Mouse (Mus musculus) right cerebral cortex, postnatal 14 days (tissue): Measurements from ENCODE around the gene Dnajc4.
"Not testable (repeated sequence)": the region's sequence is repeated elsewhere in the genome, so short reads cannot be mapped to it uniquely, and the experiment has no call there.

Experiments used
- DNase-seq: peaks from one replicate; pipeline ENCODE4 v3.0.0; 2022

The Dnajc4 gene

DNA sequence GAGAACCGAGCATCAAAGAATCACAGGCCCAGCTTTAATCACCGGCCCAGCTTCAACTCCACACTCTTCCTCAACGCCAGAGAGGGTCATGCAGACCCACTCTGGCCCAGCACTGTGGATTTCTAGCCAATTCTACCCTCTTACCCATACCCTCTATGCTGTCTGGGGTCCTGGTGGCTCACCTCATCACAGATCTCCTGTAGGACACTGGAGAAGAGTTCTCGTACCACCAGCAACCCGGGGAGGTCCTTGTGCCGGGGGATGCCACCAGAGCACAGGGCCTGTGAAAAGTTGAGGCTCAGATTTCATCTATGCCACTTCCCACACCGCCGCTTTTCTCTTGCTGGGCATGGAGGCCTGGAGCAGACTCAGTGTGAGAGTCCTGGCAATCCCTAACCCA lies 2.1 kb upstream of the Dnajc4 start:
- no peak for DNase-seq

DNA sequence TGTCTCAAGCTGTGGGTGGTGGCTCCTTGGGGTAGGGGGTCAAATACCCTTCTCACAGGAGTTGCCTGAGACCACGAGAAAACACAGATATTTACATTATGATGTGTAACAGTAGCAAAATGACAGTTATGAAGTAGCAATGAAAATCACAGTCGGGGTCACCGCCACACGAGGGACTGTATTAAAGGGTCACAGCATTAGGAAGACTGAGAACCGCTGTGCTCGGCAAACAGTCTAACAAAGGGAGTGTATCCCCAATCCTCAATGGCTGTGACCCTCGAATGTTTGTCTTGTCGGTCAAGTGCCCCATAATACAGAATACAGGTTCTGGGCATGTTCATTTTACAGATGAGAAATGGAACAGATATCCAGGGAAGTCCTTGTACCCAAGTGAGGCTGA lies 1.6 kb upstream of the Dnajc4 start:
- DNase-seq, result no peak

DNA sequence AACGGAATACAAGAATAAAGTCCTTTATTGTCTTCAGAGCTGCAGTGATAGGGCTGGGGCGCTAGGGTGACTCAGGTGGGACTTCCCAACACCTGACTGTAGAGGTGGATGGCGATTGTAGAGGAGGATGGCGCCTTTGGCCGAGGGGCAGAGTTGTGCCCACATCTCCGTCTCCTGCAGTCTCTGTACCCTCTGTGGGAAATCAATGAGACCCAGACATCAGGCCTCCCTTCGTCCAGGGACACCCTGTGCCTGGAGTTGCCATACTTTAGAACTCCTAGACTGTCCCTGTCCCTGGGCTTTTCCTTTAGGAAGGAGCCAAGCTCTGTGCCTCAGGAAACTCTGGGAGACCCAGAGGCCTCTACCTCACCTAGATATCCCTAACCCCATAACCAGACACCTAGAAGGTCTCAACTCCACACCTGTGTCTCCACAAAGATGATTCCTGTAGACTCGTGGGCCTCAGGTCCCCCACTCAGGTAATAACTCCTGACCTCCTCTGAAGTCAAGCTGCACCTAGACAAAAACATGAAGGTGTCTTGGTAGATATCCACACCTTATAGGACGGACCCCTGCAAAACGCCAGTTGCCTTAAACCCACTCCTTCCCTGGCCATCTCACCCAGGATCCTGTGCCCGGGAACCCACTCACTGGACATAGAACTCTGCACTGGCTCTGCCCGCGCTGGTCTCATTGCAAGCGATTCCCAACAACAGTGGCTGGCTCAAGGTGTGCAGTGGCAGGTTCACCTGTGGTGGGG lies 819 bp upstream of the Dnajc4 start:
- DNase-seq, result no peak

DNA sequence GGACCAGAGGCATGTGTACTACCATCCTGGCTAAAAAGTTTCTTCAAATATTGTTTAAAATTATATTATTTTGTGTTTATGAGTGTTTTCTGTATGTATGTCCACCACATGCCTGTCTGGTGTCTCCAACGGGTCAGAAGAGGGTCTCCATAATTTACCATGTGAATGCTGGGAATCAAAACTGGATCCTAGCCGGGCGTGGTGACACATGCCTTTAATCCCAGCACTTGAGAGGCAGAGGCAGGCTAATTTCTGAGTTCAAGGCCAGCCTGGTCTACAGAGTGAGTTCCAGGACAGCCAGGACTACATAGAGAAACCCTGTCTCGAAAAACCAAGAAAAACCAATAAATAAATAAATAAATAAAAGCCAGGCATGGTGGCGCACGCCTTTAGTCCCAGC lies 1.2 kb downstream of the Dnajc4 start:
- not testable (repeated sequence) for DNase-seq

DNA sequence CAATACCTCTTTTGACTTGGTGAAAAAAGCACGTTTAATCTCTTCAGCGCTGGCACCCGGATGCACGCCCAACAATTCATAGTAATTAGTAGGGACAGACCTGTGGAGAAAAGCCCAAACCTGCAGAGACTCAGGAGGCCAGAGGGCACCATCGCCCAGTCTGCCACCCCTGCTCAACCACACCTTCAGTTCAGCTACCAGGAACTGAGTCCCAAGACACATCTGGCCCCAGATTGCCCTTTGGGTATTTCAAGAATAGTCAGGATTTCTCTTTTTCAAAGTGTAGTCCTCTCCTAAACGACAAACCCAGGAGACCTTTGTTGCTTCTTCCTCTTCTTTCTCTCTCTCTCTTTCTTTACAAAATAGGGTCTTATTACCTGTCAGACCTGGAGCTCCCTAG lies 1.7 kb downstream of the Dnajc4 start:
- no peak for DNase-seq

DNA sequence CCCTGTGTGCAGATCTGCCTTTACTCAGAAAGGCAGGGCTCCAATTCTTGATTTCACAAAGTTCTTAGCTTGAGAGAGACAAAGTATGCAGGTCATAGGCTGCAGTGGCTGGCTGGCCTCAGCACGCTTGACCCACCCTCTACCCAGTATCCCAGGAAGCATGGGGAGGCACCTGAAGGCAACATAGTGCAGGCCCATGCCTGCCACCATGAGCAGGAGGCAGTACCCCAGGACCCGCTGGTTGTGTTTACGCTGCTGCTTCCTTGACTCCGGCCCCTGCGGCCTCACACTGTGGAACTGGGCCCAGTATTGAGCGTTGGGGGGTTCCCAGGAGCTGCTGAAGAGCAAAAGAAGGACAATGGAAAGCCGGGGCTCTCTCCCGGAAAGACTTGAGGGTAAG lies 3.1 kb downstream of the Dnajc4 start:
- DNase-seq, result no peak

DNA sequence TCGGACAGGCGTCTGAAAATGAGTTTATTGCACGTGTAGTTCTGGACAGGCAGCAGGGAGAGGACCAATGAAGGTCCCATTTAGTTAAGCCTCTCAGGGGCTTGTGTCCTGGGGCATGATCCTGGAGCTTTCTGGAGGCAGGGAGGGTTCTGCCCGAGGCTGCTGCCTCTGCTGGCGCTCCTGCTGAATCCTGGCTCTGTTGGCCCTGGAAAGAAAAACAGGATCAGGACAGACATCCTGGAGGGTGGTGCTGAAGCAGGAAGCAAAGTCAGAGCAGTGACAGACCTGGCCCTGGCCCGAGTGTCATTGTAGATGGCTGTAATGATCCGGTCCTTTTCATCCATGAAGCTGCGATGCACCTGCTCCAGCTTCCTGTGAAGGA lies 4.5 kb downstream of the Dnajc4 start:
- DNase-seq, result no peak

DNA sequence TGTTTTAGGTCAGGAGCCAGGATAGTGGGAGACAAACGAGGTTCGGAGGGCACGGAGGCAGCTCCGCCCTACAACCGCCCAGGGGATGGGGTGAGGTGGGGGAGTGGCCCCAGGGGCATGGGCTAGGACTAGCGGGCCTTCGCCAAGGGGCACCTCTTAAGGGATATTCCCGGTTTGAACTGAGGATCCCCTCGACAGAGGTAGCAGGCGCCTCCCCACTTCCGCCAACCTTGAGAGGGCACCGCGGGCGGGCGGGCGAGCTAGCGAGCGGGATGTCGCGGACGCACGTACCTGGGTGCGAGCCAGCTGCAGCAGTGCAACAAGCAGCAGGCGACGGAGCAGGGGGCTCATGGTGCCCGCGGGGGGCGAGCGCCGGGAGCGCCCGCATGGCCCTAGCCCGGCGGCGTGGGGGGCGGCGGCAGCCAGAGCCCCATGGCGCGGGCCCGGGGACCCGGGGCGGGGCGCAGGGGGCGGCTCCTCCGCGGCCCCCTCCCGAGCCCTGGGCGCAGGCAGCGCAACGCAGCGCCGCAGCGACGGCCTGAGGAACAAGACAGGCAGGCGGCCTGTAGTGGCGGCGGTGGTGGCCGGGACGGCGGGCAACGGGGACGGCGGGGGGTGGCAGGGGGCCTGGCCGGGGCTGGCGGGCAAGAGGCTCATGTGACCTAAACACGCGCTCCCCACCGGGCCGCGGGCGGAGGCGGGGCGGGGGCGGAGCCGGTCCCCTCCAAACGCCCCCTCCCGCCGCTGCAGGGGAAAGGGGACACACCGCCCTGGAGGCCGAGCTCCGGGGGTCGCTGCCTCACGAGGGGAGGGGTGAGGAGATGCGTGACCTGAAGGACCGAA lies 5.1 kb downstream of the Dnajc4 start, which contains the start of gene Vegfb:
Gene Vegfb (minus strand): TSS at position 591 of the 843 bp plus-strand sequence.
- DNase-seq, result peak; percentile 64

DNA sequence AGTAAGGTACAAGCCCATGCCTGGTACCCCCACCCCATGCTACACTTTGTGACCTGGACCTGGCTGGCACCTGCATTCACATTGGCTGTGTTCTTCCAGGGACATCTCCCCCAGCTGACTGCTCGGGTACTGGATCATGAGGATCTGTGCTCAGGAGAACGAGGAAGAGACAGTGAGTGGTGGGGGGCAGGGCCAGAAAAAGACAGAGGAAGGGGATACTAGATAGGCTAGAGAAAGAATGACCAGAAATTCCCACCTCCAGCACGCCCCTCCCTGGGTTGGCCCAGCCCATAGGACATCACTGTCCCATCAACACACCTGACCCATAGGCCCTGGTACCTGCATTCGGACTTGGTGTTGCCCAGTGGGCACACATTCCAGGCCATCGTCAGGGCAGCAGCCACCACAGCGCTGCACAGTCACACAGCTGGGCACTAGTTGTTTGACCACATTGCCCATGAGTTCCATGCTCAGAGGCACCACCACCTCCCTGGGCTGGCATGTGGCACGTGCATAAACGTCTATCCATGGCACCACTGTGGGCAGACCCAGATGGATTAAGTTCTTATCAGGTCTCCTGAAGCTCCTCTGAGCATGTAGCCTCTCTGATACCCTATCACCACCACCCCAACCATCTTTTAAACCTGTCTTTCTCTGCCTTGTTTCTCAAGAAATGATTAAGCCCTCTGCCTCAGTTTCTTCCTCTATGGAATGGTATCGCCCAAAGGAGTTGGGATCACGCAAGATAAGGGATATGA lies 6.2 kb downstream of the Dnajc4 start:
- no peak for DNase-seq

DNA sequence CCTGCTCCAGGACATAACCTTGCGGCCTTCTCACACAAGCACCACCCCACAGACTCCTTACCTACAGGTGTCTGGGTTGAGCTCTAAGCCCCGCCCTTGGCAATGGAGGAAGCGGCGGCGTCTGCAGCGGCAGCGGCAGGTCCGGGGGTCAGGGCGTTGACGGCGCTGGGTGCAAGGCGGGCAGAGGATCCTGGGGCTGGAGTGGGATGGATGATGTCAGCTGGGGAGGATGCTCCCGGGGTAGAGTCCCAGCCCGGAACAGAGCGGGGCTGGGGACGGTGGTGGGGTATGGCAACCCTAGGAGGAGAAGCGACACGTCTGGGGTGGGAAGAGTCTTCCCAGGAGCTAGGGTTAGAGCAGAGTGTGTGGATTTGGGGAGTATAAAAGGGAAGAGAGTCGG lies 7.1 kb downstream of the Dnajc4 start:
- DNase-seq, result no peak

DNA sequence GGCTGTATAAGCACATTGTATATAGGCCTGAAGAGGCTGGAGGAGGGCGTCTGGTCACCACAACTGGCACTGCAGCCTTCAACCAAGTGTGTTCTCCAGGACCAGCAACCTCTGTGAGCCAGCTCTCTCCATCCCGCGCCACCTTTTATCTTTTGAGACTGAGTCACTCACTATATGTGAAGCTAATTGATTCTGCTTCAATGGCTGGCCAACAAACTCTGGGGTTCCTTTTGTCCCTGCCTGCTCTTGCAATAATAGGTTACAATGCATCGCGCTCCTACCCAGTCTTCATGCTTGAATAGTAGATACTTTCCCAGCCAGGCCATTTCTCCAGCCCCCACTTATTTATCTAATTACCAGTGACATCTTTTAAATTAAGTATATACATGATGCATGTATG lies 8.8 kb downstream of the Dnajc4 start:
- DNase-seq, result no peak

DNA sequence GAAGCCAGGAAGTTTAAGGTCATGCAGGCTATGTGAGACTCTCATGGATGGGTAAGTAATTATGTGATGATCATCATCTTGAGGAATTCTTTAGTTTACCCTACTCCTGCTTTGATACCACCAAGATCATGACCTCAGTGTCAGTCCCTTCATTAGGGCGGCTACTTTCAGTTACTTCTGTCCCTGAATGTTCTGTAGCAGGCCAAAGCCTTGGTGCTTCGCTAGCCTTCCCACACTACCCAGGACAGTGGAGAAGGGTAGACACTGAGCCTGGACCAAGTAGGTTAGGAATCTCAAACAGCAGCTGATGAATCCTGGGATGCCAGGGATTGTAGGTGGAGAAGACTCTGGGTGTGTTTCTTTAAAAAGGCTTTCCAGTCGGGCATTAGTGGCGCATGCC lies 10.9 kb downstream of the Dnajc4 start:
- no peak for DNase-seq

DNA sequence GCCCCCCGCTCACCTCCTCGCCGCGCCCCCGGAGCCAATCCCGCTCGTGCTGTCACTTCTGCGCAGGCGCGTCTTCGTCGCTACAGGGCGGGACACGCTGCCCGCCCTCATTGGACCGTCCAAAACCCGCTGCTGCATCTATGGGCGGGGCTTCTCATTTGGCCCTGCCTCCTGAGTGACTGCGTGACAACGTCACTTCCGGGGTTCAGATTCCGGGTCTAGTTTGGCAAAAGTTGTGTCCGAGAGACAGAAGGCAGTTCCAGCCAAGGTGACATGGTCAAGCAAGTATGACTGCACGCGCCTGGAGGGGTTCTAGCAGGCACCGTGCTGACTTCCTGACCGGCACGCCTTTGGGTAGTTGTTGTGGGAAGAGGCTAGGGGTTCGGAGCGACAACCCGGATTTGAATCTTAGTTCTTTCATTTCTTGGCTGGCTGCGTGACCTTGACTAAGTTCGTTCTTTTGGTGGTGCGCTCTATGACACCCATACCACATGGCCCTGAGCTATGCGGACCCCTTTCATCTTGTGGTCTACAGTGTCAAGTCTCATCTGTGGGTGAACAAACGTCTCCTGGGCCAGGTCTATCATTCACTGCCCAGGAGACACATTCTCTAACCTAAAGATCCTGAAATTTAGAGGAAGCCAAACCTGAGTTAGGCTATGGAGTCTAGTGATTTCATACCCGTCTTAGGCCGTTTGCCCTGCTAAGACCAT lies 11.8 kb downstream of the Dnajc4 start, which contains the start of gene Fkbp2:
Gene Fkbp2 (minus strand): TSS at position 121 of the 713 bp plus-strand sequence.
- DNase-seq, result peak; percentile 98

DNA sequence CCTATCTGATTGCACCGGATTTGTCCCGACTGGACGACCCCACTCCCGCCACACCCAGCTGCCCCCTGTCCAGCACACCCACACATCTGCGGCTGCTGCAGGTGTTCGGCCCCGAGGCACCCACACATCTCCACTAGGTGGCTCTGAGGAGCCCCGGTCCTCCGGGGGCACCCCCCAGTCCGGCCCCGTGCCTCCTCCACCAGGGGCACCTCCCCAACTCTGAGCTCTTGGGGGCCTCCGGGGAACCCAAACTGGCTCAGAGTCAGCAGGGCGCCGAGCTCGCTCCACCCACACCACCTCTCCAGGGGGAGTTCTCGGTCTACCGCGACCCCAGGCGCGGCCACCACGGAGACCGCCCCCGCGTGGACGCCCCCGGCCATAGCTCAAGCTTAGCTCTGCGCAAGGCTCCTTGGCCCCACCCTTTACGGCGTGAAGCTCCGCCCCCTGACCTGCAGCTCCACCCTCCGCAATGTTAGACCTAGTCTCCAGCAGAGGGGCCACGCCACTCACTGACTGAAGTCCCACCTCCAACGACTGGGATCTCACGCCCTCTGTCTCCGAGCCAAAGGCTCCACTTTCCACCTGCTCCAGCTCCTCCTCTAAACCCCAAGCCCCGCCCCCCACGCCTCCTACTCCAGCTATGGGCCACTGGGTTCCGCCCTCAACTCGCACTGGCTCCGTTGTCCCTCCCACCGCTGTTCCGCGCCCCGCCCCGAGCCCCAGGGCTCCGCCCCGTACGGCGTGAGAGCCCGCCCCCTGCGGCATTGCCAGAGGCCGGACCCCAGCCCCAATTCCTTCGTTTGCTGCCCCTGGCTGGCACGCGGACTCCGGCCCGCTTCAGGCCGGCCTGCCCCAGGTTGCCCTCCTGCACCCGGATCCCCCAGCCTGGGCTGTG lies 12.6 kb downstream of the Dnajc4 start:
- DNase-seq, result peak; percentile 100

DNA sequence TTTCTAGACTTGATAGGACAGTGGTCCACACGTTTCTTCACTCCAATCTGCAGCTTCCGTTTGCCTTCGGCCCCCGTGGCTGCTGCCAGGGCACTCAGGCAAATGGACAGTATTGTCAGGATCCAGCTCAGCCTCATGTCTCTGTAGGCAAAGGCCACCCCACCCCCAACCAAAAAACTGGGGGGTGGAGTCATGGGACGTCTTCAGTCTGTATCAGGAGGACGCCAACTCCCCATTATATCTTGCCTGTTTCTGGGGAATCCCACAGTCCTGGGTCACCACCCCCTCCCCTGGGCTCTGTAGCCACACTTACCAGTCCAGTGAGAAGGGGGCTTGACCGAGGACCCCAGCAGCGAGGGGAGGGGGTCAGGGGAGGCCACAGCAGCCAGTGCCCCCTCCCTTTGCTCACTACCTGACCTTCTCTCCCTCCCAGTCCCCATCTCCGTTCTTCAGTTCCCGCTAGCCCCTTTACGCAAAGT lies 13.3 kb downstream of the Dnajc4 start:
- DNase-seq, result peak; percentile 43

DNA sequence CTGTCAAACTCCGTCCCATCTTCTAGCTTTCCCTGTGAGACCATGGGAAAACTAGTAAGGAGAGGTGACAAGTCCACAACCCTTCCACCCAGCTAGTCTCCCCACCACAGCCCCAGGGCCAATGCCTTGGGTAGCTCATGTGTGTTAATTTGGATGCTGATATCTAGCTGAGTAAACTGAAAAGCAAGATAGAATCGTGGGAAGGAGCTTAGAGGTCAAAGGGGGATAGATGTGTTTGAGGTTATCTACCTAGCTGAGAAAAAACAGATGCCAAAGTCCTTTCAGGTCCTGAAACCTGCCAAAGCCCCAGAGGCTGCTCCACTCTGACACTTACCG lies 13.8 kb downstream of the Dnajc4 start:
- DNase-seq, result no peak

DNA sequence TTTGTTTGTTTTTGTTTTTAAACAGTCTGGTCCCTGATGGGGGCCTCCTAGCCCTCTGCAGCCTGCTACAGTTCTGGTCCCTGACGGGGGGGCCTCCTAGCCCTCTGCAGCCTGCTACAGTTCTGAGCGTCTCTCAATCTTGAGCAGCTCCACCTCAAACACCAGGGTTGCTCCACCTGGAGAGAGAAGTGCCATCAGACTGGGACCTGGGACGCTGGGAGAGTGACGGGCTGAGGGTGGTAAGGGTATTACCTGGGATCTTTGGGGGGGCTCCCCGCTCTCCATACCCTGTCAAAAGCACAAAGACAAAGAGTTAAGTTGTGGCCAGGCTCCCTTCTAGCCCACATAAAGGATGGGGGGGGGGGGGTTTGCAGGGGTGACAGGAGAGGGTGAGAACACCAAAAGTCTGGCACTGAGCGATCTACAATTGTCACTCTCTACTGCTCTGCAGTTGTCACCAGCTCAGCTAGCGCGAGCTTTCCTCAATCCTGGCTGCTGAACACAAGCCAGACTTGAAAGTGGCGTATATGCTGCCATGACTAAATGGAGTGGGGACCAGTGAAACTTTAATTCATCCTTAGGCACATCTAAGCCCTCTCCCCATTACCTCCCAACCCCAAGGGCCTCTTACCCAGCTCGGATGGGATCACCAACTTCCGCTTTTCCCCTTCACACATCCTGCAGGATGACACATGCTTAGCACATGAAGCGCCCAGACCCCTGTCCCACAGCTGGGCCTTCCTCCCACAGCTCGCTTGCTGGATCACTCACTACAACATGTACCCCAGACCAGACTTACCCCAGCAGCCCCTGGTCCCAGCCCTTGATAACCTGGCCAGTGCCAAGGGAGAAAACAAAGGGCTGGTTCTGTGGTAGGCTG lies 14.4 kb downstream of the Dnajc4 start:
- DNase-seq, result no peak

DNA sequence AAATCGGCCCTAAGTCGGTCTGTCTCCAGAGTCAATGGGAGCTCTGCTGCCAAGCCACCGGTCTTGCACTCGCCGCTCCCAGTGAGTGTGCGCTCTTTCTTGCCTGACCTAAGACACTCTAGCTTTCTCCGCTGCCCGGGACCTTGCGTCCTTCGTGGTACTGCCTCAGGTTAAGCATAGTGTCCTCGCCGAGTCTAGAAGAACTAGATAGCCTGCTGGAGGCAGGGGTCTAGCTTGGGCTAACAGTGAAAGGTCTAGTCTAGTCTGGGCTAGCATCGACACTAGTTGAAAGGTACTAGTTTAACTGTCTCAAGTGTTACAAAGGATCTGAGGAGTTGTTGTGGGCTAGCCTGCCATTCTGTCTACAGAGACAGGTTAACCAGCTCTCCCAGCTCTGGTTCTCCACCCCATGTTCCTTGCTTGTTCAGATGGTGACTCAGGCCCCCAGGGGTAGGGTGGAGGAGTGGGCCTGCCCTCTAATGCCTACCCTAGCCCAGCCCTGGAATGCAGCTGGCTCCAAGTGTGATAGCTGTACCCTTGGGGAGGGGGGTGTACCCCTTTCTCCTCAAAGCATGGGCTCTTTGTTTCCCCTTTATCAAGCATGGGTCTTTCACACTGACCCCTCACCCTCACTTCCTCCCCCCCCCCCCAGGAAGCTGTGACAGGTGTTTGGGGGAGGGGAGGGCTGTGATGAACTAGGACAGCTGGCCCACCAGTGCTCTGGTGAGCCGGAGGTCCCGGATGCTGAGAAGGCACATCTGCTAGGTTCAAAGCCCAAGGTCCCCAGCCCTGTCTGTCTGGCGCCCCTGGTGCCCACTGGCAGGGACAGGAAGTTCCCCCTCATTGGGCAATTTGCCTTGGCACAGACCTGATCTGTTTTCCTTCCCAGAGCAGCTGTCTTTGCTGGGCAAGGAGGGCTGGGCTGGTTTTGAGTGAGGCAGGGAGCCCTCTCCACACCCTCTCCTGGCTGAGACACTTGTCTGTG lies 16.5 kb downstream of the Dnajc4 start, which contains the start of gene Plcb3:
Gene Plcb3 (minus strand): TSS at position 934 of the 985 bp plus-strand sequence.
- peak; percentile 58 for DNase-seq
